Mouse (Mus musculus) myocyte (in vitro differentiated cells): ENCODE measurements around the gene Asl. TPM values are rescaled to one million over a fixed set of nuclear protein-coding genes. Genes with fewer than 3 reads are reported as not detected.

Experiments
- H3K27me3 ChIP-seq: one replicate; pipeline ENCODE4 v1.6.1; 2011; ENCODE audit not compliant: control insufficient read depth, insufficient read depth, insufficient read length
- H3K36me3 ChIP-seq: one replicate; pipeline ENCODE4 v1.6.1; 2011; ENCODE audit not compliant: control insufficient read depth, insufficient read depth
- H3K4me2 ChIP-seq: one replicate; pipeline ENCODE4 v1.6.1; 2011; ENCODE audit warnings: low read depth, control low read depth
- H3K4me3 ChIP-seq: one replicate; pipeline ENCODE4 v1.5.1; 2011; ENCODE audit warnings: mild to moderate bottlenecking, control low read depth, moderate library complexity
- H3K79me2 ChIP-seq: one replicate; pipeline ENCODE4 v1.6.1; 2011; ENCODE audit not compliant: control insufficient read depth, insufficient read depth
- H3ac ChIP-seq: one replicate; pipeline ENCODE4 v1.6.1; 2011; ENCODE audit not compliant: control insufficient read depth, insufficient read length
- CEBPB ChIP-seq: IDR thresholded peaks from 2 replicates; pipeline ENCODE4 v1.6.1; 2011; ENCODE audit warnings: mild to moderate bottlenecking, moderate library complexity; ENCODE audit not compliant: poor library complexity, insufficient read depth, severe bottlenecking
- E2F4 ChIP-seq: IDR thresholded peaks from one replicate; pipeline ENCODE4 v1.6.1; 2011; ENCODE audit warnings: mild to moderate bottlenecking, control low read depth, moderate library complexity; ENCODE audit not compliant: insufficient read depth
- MAX ChIP-seq: IDR thresholded peaks from one replicate; pipeline ENCODE4 v1.6.1; 2011; ENCODE audit warnings: low read depth, mild to moderate bottlenecking, control low read depth
- MYOD1 ChIP-seq, 3 experiments: IDR thresholded peaks; one replicate each; pipeline ENCODE4 v1.6.1; 2011; ENCODE audit warnings: control low read depth in 2 of 3, low read depth in 2 of 3, mild to moderate bottlenecking in 2 of 3, moderate library complexity in 1 of 3; ENCODE audit not compliant: insufficient read length in 2 of 3, control insufficient read depth in 1 of 3
- MYOG ChIP-seq, 3 experiments: IDR thresholded peaks; one replicate each; pipeline ENCODE4 v1.6.1; 2011; ENCODE audit warnings: control low read depth in 2 of 3, low read depth in 2 of 3, mild to moderate bottlenecking in 2 of 3; ENCODE audit not compliant: insufficient read length in 2 of 3, control insufficient read depth in 1 of 3, insufficient read depth in 1 of 3
- POLR2A ChIP-seq: IDR thresholded peaks from one replicate; pipeline ENCODE4 v1.6.1; 2011; ENCODE audit warnings: low read depth, mild to moderate bottlenecking, control low read depth, moderate library complexity; ENCODE audit not compliant: insufficient read length
- POLR2AphosphoS2 ChIP-seq: IDR thresholded peaks from one replicate; pipeline ENCODE4 v1.6.1; 2011; ENCODE audit warnings: low read depth, control low read depth; ENCODE audit not compliant: insufficient read length
- REST ChIP-seq: IDR thresholded peaks from one replicate; pipeline ENCODE4 v1.6.1; 2011; ENCODE audit warnings: mild to moderate bottlenecking, control low read depth, moderate library complexity; ENCODE audit not compliant: insufficient read depth, insufficient read length
- SRF ChIP-seq: IDR thresholded peaks from one replicate; pipeline ENCODE4 v1.6.1; 2011; ENCODE audit warnings: low read depth; ENCODE audit not compliant: control insufficient read depth, insufficient read length
- TCF12 ChIP-seq: IDR thresholded peaks from one replicate; pipeline ENCODE4 v1.6.1; 2011; ENCODE audit warnings: mild to moderate bottlenecking, control low read depth; ENCODE audit not compliant: poor library complexity, insufficient read depth, severe bottlenecking
- TCF3 ChIP-seq: IDR thresholded peaks from one replicate; pipeline ENCODE4 v1.6.1; 2011; ENCODE audit warnings: low read depth, control low read depth; ENCODE audit not compliant: insufficient read length
- USF1 ChIP-seq: IDR thresholded peaks from one replicate; pipeline ENCODE4 v1.6.1; 2011; ENCODE audit warnings: low read depth, mild to moderate bottlenecking, control low read depth, moderate library complexity
- polyA plus RNA-seq: library from polyadenylated mRNA; unstranded; fragments of >200 nt; fragmentation: generic; extraction: Trizol; gene quantifications from one replicate; pipeline ENCODE4 v1.2.1, GENCODE M21; 2012; ENCODE audit warnings: missing spikeins

Gene Asl
- polyA plus RNA-seq, 1 experiment: 45.8 TPM

DNA sequence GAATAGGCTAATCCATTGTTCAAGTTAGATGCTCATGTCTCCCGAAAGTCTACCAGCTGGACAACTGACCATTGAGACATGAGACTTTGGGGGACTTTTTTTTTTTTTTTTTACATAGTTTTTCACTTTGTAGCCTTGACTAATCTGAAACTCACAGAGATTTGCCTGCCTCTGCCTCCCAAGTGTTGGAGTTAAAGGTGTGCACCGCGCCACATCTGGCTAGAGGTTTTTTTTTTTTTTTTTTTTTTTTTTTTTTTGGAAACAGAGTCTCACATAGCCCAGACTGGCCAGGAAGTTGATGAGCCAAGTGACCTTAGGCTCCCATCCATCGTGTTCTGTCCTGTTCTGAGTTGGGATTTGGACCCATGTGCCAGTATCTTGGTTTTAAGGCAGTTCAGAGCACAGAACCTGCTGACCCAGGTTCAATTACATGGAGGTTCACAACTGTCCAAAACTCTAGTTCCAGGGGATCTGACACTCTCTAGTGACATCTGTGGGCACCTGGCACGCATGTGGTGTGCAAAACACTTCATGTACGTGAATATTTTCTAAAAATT lies 20.9 kb downstream of the Asl start:
- Histone ChIP-seq H3K4me3 (no peak overlapping the region), H3K79me2 (no peaks in the 10 kb centered on the region), H3K27me3 (no peaks in the 10 kb centered on the region), H3K4me2 (no peak overlapping the region), H3ac (no peak overlapping the region), H3K36me3 (no peaks in the 10 kb centered on the region)
- TF ChIP-seq E2F4: no peak
- no peak for TF ChIP-seq POLR2AphosphoS2
- TF ChIP-seq SRF: no peak
- TF ChIP-seq TCF3: no peak
- TF ChIP-seq TCF12: no peak
- TF ChIP-seq MAX: no peak

DNA sequence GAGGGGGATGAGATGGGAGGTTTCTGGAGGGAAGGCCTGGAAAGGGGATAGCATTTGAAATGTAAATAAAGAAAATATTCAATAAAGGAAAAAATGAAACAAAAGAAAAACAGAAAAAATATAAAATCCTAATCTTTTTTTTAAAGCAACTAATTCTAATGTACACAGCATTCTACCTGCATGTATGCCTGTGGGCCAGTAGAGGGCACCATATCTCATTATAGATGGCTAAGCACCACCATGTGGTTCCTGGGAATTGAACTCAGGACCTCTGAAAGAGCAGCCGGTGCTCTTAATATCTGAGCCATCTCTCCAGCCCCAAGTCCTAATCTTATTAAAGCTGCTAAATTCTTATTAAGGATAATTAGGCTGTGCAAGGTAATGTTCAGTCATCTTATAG lies 21.7 kb downstream of the Asl start:
- Histone ChIP-seq H3K4me2 (no peak overlapping the region), H3K4me3 (no peak overlapping the region), H3K79me2 (no peaks in the 10 kb centered on the region), H3K36me3 (no peaks in the 10 kb centered on the region), H3K27me3 (no peaks in the 10 kb centered on the region), H3ac (no peak overlapping the region)
- TF ChIP-seq MYOD1 (IDR thresholded peaks at IDR 0.05; ENCODE audit: control insufficient read depth in 1 of 3, insufficient read length in 2 of 3, low read depth in 2 of 3) (no peak), TCF3 (no peak), POLR2AphosphoS2 (no peak), TCF12 (no peak), E2F4 (no peak), REST (no peak), SRF (no peak)

DNA sequence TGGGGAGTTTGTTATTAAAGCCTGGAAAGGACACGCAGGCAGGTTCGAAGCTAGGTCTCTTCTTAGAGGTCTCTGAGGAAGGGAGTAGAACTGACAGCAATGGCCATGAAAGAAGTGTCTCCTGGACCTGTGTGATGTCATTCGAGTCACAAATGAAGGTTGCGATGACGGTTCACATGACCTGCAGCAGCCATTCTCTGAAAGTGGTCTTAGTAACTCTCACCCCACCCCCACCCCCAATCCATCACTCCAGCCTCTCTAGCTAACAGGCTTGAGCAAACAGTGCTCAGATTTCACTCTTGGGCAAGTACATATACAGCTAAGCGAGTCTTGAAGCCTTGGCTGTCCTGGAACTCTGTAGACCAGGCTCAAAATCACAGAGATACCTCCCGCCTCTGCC lies 25.8 kb downstream of the Asl start:
- H3K27me3 ChIP-seq: no peaks in the 10 kb centered on the region
- H3K79me2 ChIP-seq: no peaks in the 10 kb centered on the region
- H3K4me3 ChIP-seq: peak overlapping the region; percentile 49
- peak overlapping the region; percentile 74 for H3K4me2 ChIP-seq
- peak overlapping the region; percentile 18 for H3ac ChIP-seq
- TF ChIP-seq TCF3: no peak
- no peak for TF ChIP-seq USF1
- no peak for TF ChIP-seq CEBPB
- TF ChIP-seq REST: no peak
- TF ChIP-seq SRF: no peak
- TF ChIP-seq POLR2AphosphoS2: no peak
- no peak for TF ChIP-seq TCF12
- TF ChIP-seq MYOG (IDR thresholded peaks at IDR 0.05; ENCODE audit: control insufficient read depth in 1 of 3, insufficient read depth in 1 of 3, insufficient read length in 2 of 3, low read depth in 2 of 3): no peak
- TF ChIP-seq MYOD1 (IDR thresholded peaks at IDR 0.05; ENCODE audit: control insufficient read depth in 1 of 3, insufficient read length in 2 of 3, low read depth in 2 of 3): no peak
- no peak for TF ChIP-seq E2F4
- H3K36me3 ChIP-seq: no peaks in the 10 kb centered on the region

DNA sequence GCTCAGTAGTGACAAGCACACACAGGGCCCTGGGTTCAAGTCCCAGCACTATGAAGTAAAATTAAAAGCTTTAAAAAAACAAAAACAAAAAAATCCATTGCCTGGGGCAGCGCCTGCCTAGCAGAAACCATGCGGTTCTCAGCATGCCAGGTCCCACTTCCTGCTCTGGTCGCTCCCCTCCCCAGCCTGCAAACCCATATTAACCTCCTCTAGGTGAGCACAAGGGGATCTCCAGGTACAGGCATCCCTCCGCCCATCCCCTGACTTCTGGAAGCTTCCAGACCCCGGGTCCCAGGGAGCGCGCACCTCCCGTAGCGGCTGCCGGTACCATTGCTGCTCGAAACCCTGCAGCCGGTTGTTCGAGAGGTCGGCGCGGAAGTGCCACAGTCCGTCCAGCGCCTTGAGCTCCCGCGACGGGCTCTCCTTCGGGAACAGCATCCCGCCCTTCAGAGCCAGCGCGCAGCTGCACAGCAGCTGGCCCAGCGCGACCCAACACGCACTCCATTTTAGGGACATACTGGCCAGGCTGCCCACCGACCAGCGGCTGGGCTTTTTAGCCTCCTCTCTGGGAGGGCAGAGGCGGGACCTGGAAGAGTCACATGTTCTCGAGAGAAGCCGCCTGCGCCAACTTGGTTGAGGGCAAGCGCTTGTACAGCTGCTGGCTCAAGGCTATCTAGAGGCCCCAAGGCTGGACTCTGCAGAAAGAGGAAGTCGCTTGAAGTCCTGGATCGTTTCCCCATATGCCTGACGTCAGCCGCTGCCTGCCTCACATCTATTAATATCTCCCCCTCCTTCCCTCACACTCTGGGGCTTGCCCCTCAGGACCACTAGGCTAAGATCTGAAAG lies 26.5 kb downstream of the Asl start, which contains the start of gene Gusb:
Gene Gusb, minus strand, starts transcription at position 749 of the 846 bp plus-strand sequence.
- Histone ChIP-seq H3K79me2 (no peaks in the 10 kb centered on the region), H3ac (peak within 1 kb of the TSS; percentile 18), H3K4me2 (peak within 1 kb of the TSS; percentile 74), H3K27me3 (no peaks in the 10 kb centered on the region), H3K36me3 (no peaks in the 10 kb centered on the region), H3K4me3 (peak within 1 kb of the TSS; percentile 49)
- TF ChIP-seq POLR2A (peak; percentile 86), MYOD1 (IDR thresholded peaks at IDR 0.05; ENCODE audit: control insufficient read depth in 1 of 3, insufficient read length in 2 of 3, low read depth in 2 of 3) (peak in 2 of 3 experiments; percentile 38 to 64), TCF12 (no peak), CEBPB (no peak), MAX (no peak), POLR2AphosphoS2 (peak; percentile 49), USF1 (peak; percentile 84), E2F4 (no peak), SRF (no peak), TCF3 (no peak), REST (no peak), MYOG (IDR thresholded peaks at IDR 0.05; ENCODE audit: control insufficient read depth in 1 of 3, insufficient read depth in 1 of 3, insufficient read length in 2 of 3, low read depth in 2 of 3) (peak; percentile 8 to 58 (median 52))
